Mouse (Mus musculus) kidney, embryonic 14.5 days (tissue): ENCODE results near the gene Aadacl3. TPM values are rescaled to one million over a fixed set of nuclear protein-coding genes. Genes with fewer than 3 reads are reported as not detected.

Source experiments
- ATAC-seq: fragments of 200-750 bp; cut with Nextera tagmentation; 2 replicates; pipeline ENCODE4 v1.8.0; 2017; ENCODE audit warnings: moderate number of reproducible peaks, mild to moderate bottlenecking, moderate TSS enrichment, moderate library complexity; ENCODE audit not compliant: low FRiP score, low TSS enrichment
- H3K27ac ChIP-seq: fragments of 300-500 bp; sonication (generic); 2 replicates; pipeline ENCODE4 v1.5.1; 2014; ENCODE audit warnings: low read depth, mild to moderate bottlenecking, low read length, moderate library complexity, mixed read lengths
- H3K27me3 ChIP-seq: fragments of 300-500 bp; sonication (generic); 2 replicates; pipeline ENCODE4 v1.6.1; 2014; ENCODE audit warnings: mild to moderate bottlenecking, low read length; ENCODE audit not compliant: control insufficient read depth, insufficient read depth
- H3K36me3 ChIP-seq: fragments of 300-500 bp; sonication (generic); 2 replicates; pipeline ENCODE4 v1.6.1; 2014; ENCODE audit warnings: low read length, mixed read lengths; ENCODE audit not compliant: control insufficient read depth, insufficient read depth
- H3K4me1 ChIP-seq: fragments of 300-500 bp; sonication (generic); 2 replicates; pipeline ENCODE4 v1.6.1; 2014; ENCODE audit warnings: low read length, mixed read lengths; ENCODE audit not compliant: control insufficient read depth, insufficient read depth
- H3K4me2 ChIP-seq: fragments of 300-500 bp; sonication (generic); replicated peaks from 2 replicates; pipeline ENCODE4 v1.6.1; 2014; ENCODE audit warnings: low read depth, mild to moderate bottlenecking, low read length
- H3K4me3 ChIP-seq: fragments of 300-500 bp; sonication (generic); 2 replicates; pipeline ENCODE4 v1.5.1; 2014; ENCODE audit warnings: mild to moderate bottlenecking, low read length
- H3K9ac ChIP-seq: fragments of 300-500 bp; sonication (generic); 2 replicates; pipeline ENCODE4 v1.6.1; 2014; ENCODE audit warnings: low read depth, mild to moderate bottlenecking, low read length, moderate library complexity
- H3K9me3 ChIP-seq: fragments of 300-500 bp; sonication (generic); 2 replicates; pipeline ENCODE4 v1.6.1; 2016; ENCODE audit warnings: low read length; ENCODE audit not compliant: control insufficient read depth
- WGBS: fragments of 180-500 bp; shearing (Covaris S2); extraction: QIAGEN DNeasy Blood & Tissue Kit; methylation state at CpG from one replicate; pipeline ENCODE4 v1.1.7; 2014; 5-methylcytosine and 5-hydroxymethylcytosine counted together
- polyA plus RNA-seq: library from polyadenylated mRNA; unstranded; fragments of >200 nt; fragmentation: Nextera tagmentation; extraction: Ambion mirVana; gene quantifications from 2 replicates; pipeline ENCODE4 v1.2.1, GENCODE M21; 2014

Gene Aadacl3
- polyA plus RNA-seq, 1 experiment from 2014 or later, result not detected

DNA sequence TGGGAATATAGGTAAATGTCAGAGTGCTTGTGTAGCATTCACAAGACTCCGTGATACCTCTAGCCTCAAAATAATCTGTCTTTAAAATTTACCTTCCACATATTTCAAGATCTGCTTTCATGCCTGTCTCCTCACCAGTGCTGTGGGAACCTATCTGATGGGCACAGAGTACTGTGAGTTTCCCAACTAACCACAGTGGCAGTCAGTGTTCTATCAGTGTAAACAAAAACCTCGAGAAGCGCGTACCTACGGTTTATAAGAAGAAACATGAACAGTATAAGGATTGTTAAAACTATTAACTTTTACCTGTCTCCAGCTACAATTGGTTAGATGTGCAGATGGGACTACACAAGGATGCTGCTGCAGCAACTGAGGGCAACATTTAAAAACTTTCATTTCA is 30.3 kb downstream of the Aadacl3 start:
- no peak overlapping the region for H3K27ac ChIP-seq
- no peaks in the 10 kb centered on the region for H3K27me3 ChIP-seq
- H3K4me2 ChIP-seq, result no peak overlapping the region
- 92% methylated on average over 5 of the region's 5 CpGs for WGBS
- no peak for ATAC-seq
- no peaks in the 10 kb centered on the region for H3K4me1 ChIP-seq
- H3K9me3 ChIP-seq, result no peaks in the 10 kb centered on the region
- H3K9ac ChIP-seq, result no peak overlapping the region
- H3K36me3 ChIP-seq, result no peaks in the 10 kb centered on the region
- H3K4me3 ChIP-seq, result no peak overlapping the region

DNA sequence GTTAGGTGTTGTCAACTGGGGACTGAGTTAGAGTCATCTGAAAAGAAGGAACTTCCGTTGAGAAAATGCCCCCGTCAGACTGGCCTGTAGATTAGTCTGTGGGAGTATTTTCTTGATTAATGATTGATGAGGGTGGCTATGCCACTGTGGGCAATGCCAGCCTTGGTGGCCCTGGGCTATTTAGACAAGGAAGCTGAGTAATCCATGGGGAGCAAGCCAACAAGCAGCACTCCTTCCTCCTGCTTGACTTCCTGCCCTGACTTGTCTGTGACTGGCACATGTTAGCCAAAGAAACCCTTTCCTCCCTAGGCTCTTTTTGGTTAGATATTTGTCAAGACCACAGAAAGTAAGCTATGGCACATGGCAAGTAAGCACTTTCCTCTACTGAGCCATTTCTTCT is 32.8 kb downstream of the Aadacl3 start:
- no peak overlapping the region for H3K27ac ChIP-seq
- H3K4me1 ChIP-seq, result no peaks in the 10 kb centered on the region
- no peaks in the 10 kb centered on the region for H3K36me3 ChIP-seq
- 54% methylated on average over 2 of the region's 2 CpGs for WGBS
- no peak for ATAC-seq
- no peaks in the 10 kb centered on the region for H3K27me3 ChIP-seq
- H3K4me2 ChIP-seq, result no peak overlapping the region
- no peak overlapping the region for H3K4me3 ChIP-seq
- no peak overlapping the region for H3K9ac ChIP-seq
- no peaks in the 10 kb centered on the region for H3K9me3 ChIP-seq

DNA sequence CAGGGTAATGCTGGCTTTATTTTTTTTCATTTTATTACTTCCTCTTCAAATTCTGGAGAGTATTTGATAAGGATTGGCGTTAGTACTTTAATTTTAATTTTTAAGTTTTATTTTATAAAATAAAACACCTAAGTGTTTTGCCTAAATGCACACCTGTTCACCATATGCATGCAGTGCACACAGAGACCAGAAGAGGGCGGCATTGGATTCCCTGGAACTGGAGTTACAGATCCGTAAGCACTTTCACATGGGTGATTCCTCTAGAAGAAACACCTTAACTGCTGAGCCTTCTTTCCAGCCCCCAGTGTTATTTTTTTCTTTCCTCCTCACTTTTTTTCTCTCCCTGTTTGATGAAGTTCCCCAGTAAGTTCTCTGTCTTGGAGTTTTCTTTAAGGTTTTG is 34.7 kb downstream of the Aadacl3 start:
- Histone ChIP-seq H3K27ac (no peak overlapping the region), H3K9me3 (no peaks in the 10 kb centered on the region), H3K4me2 (no peak overlapping the region), H3K4me3 (no peak overlapping the region), H3K4me1 (no peaks in the 10 kb centered on the region), H3K27me3 (no peaks in the 10 kb centered on the region), H3K9ac (no peak overlapping the region), H3K36me3 (no peaks in the 10 kb centered on the region)
- WGBS, result 23% methylated on average over 3 of the region's 3 CpGs
- ATAC-seq, result no peak

DNA sequence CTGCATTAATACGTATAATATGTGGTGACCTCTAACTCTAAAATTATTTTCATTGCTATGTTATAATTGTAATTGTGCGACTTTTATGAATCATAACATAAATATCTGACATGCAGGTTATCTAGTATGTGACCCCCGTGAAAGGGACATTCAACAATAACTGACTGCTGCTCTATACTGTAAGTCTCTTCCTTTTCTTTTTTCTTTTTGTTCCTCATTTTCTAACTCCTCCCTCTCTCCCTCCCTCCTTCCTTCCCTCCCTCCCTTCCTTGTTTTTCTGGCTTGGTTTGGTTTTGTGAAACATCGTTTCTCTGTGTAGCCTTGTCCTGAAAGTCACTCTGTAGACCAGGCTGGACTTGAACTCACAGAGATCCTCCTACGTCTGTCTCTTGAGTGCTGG is 39.0 kb downstream of the Aadacl3 start:
- Histone ChIP-seq H3K9me3 (no peaks in the 10 kb centered on the region), H3K27ac (no peak overlapping the region), H3K36me3 (no peaks in the 10 kb centered on the region), H3K4me2 (no peak overlapping the region), H3K27me3 (no peaks in the 10 kb centered on the region), H3K9ac (no peak overlapping the region), H3K4me1 (no peaks in the 10 kb centered on the region), H3K4me3 (no peak overlapping the region)
- no peak for ATAC-seq
- 78% methylated on average over 5 of the region's 5 CpGs for WGBS

DNA sequence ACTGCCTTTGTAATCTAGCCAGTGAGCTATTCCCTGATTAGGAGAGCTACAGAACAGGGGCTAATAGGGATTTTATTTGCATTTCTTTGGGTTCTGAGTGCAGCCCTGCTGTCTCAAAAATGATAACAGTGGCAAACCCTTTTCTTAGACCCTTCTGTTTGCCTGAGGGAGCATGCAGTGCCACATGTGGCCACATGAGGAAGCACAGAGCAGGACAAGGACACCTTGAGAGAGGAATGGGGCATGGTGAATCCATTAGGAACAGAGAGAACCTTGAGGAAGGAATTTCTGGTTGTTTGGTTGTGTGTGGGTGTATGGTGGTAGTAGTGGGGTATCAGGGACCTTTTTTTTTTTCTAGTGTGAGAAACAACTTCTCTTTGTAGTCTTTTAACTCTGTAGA is 42.9 kb downstream of the Aadacl3 start:
- no peaks in the 10 kb centered on the region for H3K27me3 ChIP-seq
- no peak overlapping the region for H3K27ac ChIP-seq
- no peak overlapping the region for H3K9ac ChIP-seq
- no peak for ATAC-seq
- H3K36me3 ChIP-seq, result no peaks in the 10 kb centered on the region
- no peak overlapping the region for H3K4me3 ChIP-seq
- H3K4me1 ChIP-seq, result no peaks in the 10 kb centered on the region
- H3K9me3 ChIP-seq, result no peaks in the 10 kb centered on the region
- no peak overlapping the region for H3K4me2 ChIP-seq

DNA sequence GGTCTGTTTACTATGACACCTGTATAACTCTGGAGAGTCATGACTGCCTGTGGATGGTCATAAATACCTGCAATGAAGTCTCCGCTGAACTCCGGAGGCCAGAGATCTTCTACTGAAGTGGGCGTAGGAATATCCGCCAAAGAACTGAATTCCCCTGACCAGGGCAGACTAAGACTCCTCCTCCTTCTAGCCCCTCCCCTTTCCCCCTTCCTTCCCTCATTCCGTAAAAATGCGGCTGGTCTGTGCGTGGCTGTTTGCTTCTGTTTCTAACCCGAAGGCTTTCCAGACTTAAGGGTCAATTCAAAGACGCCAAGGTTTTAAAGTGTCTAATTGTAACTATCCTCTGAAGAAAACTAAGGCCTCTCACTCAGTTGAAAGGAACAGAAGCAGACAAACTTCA is 55.3 kb downstream of the Aadacl3 start, which contains the start of gene Pramef12:
Gene Pramef12 (minus strand): TSS at position 175 of the 400 bp plus-strand sequence.
- Histone ChIP-seq H3K9ac (no peak within 1 kb of the TSS), H3K4me2 (no peak within 1 kb of the TSS), H3K4me1 (no peaks in the 10 kb centered on the region), H3K27me3 (no peaks in the 10 kb centered on the region), H3K4me3 (no peak within 1 kb of the TSS), H3K27ac (no peak within 1 kb of the TSS), H3K36me3 (no peaks in the 10 kb centered on the region), H3K9me3 (no peaks in the 10 kb centered on the region)
- WGBS, result 74% methylated on average over 9 of the region's 9 CpGs
- no peak for ATAC-seq

DNA sequence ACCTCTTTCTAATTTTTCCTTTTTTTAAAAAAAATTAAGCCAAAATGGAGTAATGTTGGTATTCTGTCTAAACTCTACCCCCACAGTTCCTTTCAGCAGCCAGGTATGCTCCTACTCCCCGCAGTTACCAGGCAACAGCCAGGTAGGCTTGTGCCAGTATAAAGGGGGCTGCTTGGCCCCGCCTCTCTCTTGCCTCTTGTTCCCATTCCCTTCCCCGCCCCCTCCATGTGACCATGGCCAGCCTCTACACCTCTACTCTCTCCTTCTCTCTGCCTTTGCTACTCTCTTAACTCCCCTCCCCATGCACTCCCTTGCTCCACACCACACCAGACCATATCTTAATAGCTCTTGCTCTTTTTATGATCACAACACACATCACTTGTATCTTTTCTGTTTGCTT is 57.3 kb downstream of the Aadacl3 start:
- Histone ChIP-seq H3K4me1 (no peaks in the 10 kb centered on the region), H3K27me3 (no peaks in the 10 kb centered on the region), H3K9ac (no peak overlapping the region), H3K4me3 (no peak overlapping the region), H3K36me3 (no peaks in the 10 kb centered on the region), H3K27ac (no peak overlapping the region), H3K4me2 (no peak overlapping the region), H3K9me3 (no peaks in the 10 kb centered on the region)
- WGBS, result 60% methylated on average over 3 of the region's 3 CpGs
- ATAC-seq, result no peak

DNA sequence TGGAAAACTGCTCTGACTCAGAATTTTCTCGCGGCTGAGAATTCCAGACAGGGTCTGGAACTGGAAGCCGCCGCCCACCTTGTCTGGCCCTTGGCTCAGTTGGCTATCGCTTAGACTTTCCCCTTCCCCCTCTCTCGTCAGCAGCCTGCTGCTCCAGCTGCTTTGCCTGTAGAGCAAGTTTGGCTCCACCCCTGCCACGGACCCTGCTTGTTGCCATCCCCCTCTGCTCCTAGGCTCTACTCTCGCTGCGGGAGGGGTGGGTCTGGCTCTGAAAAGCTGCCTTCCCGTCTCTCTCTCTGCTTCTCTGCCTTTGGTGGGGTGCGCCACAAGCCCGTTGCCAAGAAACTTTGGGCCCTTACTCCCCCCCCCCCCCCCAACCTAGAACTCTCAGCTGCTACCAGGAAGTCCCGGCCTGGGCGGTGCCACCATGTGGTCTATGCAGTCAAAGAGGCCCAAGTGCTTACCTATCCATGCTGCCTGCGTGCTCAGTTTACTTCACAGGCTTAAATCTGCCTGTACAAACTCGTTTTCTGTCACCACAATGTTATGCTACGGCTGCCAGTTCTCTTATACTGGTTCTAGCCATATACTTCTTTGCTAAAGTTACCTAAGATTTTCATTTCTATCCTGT is 59.0 kb downstream of the Aadacl3 start:
- Histone ChIP-seq H3K4me1 (no peaks in the 10 kb centered on the region), H3K36me3 (no peaks in the 10 kb centered on the region), H3K4me2 (peak overlapping the region; percentile 51), H3K9ac (peak overlapping the region; percentile 34; the same call in 1 of the 2 replicates), H3K9me3 (no peaks in the 10 kb centered on the region), H3K27me3 (no peaks in the 10 kb centered on the region), H3K27ac (peak overlapping the region; percentile 24; the same call in 1 of the 2 replicates), H3K4me3 (peak overlapping the region; percentile 34)
- ATAC-seq, result peak; percentile 97
- WGBS, result 6% methylated on average over 17 of the region's 17 CpGs
